Mouse (Mus musculus): ENCODE measurements at regions not wholly inside any gene's neighbourhood (a gene's known extent, or its start where the extent isn't known, plus 50 kb on each side); places are given as distances from the start of the nearest gene placed in this dataset.
A peak's percentile ranks its signal among the peaks of the same experiment; 100 is the strongest.

- Histone ChIP-seq H3K4me3 (ENCODE audit: insufficient read depth, low read depth, low read length) (no peak overlapping the region), H3K36me3 (ENCODE audit: control insufficient read depth, insufficient read depth, low read length) (no peaks in the 10 kb centered on the region), H3K4me1 (ENCODE audit: control insufficient read depth, insufficient read depth, low read length) (no peaks in the 10 kb centered on the region), H3K27ac (replicated peaks; ENCODE audit: insufficient read depth, low read depth, low read length) (no peak overlapping the region), H3K79me2 (ENCODE audit: control insufficient read depth, insufficient read depth, low read length) (no peaks in the 10 kb centered on the region), H3K27me3 (ENCODE audit: control insufficient read depth, insufficient read depth, low read length) (no peaks in the 10 kb centered on the region), H3K9ac (ENCODE audit: low read depth, low read length) (no peak overlapping the region)
- TF ChIP-seq POLR2A (IDR thresholded peaks at IDR 0.05; ENCODE audit: extremely low read depth, insufficient read depth, low read length): no peak
- DNase-seq (ENCODE audit: extremely low read depth, low read depth, low spot score): no peak
- WGBS: 68% methylated on average over 4 of the region's 4 CpGs
These were observed 518.6 kb downstream of the Gm9195 start for GRCm38 (mm10) chr14:71973016-71973415.

DNA sequence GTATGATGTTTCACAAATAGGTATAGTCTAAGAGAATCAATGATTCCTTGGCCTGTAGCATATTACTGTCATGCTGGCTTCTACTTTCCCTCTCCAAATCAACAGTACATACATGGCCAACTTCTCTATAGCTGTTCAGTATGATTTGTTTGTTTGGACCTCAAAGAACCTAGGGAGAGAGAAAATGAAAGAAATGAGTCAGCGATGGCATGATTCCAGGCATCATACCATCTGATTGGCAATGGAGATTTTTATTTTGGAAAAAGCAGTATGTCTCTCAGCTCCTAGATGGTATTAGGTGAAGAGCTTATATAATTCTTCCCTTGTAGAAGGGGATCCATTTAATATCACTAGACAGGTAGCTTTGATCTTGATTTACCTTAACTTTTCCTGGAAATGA is 519.1 kb downstream of the Gm9195 start:
- TF ChIP-seq POLR2A (IDR thresholded peaks at IDR 0.05; ENCODE audit: extremely low read depth, insufficient read depth, low read length) (no peak), CTCF (IDR thresholded peaks at IDR 0.05; ENCODE audit: low read depth, low read length) (no peak)
- Histone ChIP-seq H3K4me3 (ENCODE audit: insufficient read depth, low read depth, low read length) (no peak overlapping the region), H3K36me3 (ENCODE audit: control insufficient read depth, insufficient read depth, low read length) (no peaks in the 10 kb centered on the region), H3K27ac (replicated peaks; ENCODE audit: insufficient read depth, low read depth, low read length) (no peak overlapping the region), H3K9ac (ENCODE audit: low read depth, low read length) (no peak overlapping the region), H3K27me3 (ENCODE audit: control insufficient read depth, insufficient read depth, low read length) (no peaks in the 10 kb centered on the region), H3K79me2 (ENCODE audit: control insufficient read depth, insufficient read depth, low read length) (no peaks in the 10 kb centered on the region), H3K4me1 (ENCODE audit: control insufficient read depth, insufficient read depth, low read length) (no peaks in the 10 kb centered on the region)
- 93% methylated on average over 1 of the region's 1 CpGs for WGBS
- no peak for DNase-seq (ENCODE audit: extremely low read depth, low read depth, low spot score)

GRCm38 (mm10) chr14:71967646-71968045 is 524.0 kb downstream of the Gm9195 start:
- TF ChIP-seq POLR2A (IDR thresholded peaks at IDR 0.05; ENCODE audit: extremely low read depth, insufficient read depth, low read length) (no peak), CTCF (IDR thresholded peaks at IDR 0.05; ENCODE audit: low read depth, low read length) (no peak)
- H3K36me3 ChIP-seq (ENCODE audit: control insufficient read depth, insufficient read depth, low read length): no peaks in the 10 kb centered on the region
- 68% methylated on average over 6 of the region's 6 CpGs for WGBS
- no peak overlapping the region for H3K9ac ChIP-seq (ENCODE audit: low read depth, low read length)
- H3K4me1 ChIP-seq (ENCODE audit: control insufficient read depth, insufficient read depth, low read length): no peaks in the 10 kb centered on the region; the same call in 1 of the 2 replicates
- no peak overlapping the region for H3K4me3 ChIP-seq (ENCODE audit: insufficient read depth, low read depth, low read length)
- no peak for DNase-seq (ENCODE audit: extremely low read depth, low read depth, low spot score)
- no peak overlapping the region for H3K27ac ChIP-seq (replicated peaks; ENCODE audit: insufficient read depth, low read depth, low read length)
- no peaks in the 10 kb centered on the region for H3K27me3 ChIP-seq (ENCODE audit: control insufficient read depth, insufficient read depth, low read length)
- H3K79me2 ChIP-seq (ENCODE audit: control insufficient read depth, insufficient read depth, low read length): no peaks in the 10 kb centered on the region

DNA sequence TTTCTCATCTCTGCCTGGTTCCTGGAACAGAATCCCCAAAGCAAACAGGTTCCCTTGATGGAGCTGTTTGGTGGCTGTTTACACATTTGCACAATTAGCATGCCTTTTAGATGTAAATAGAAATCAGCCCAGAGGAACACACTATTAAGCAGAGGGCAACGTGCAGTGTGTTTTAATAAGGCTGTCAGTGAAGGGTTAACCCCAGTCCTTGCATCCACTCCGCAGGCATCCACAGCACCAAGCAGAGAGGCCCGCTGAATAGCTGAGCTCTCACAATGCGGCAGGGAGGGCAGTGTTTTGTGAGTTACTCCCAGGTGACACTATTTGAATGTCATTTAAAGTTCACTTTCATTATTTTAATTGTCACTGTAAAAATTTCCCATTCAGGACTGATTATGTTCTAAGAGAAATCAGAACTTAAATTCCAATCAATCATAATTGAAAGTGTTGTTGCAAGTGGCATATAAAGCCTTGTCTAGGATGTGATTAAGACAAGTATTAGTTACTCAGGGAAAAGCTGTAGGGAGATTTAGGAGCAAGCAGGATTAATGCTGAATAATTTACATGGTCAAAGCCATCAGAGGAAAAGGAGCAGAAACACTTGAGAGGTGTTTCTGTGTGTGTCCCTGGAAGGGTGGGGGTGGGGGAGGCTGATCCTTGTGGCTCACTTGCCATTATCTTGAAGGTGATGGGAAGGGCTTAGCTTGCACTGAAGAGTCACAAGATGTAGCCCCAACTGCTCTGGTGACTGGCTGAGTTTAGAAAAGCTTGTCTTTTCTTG is 528.1 kb downstream of the Gm9195 start:
- Histone ChIP-seq H3K9ac (ENCODE audit: low read depth, low read length) (no peak overlapping the region), H3K79me2 (ENCODE audit: control insufficient read depth, insufficient read depth, low read length) (no peaks in the 10 kb centered on the region), H3K36me3 (ENCODE audit: control insufficient read depth, insufficient read depth, low read length) (no peaks in the 10 kb centered on the region), H3K27me3 (ENCODE audit: control insufficient read depth, insufficient read depth, low read length) (no peaks in the 10 kb centered on the region), H3K4me1 (ENCODE audit: control insufficient read depth, insufficient read depth, low read length) (no peaks in the 10 kb centered on the region; the same call in 1 of the 2 replicates), H3K4me3 (ENCODE audit: insufficient read depth, low read depth, low read length) (no peak overlapping the region), H3K27ac (replicated peaks; ENCODE audit: insufficient read depth, low read depth, low read length) (no peak overlapping the region)
- TF ChIP-seq POLR2A (IDR thresholded peaks at IDR 0.05; ENCODE audit: extremely low read depth, insufficient read depth, low read length): no peak
- no peak for TF ChIP-seq CTCF (IDR thresholded peaks at IDR 0.05; ENCODE audit: low read depth, low read length)
- 9% methylated on average over 4 of the region's 4 CpGs for WGBS
- DNase-seq (ENCODE audit: extremely low read depth, low read depth, low spot score): no peak

DNA sequence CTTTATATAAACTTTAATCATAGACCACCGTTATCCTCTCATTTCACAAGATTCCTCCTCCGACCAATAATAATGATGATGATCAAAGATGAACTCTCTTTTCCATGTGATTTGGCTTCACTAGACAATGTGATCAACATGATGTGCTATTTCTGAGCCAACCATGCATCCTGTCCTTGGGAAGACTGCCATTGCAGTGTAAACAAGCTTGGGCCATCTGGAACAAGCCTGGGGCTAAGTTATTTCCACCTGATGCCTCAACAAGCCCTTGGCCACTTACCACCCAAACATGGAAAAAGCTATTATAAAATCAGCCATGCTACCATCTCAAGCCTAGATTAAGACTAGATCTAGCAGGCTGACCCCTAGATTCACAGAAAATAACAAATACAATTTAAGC is 542.9 kb downstream of the Gm9195 start:
- TF ChIP-seq POLR2A (IDR thresholded peaks at IDR 0.05; ENCODE audit: extremely low read depth, insufficient read depth, low read length): no peak
- no peak for TF ChIP-seq CTCF (IDR thresholded peaks at IDR 0.05; ENCODE audit: low read depth, low read length)
- Histone ChIP-seq H3K9ac (ENCODE audit: low read depth, low read length) (no peak overlapping the region), H3K27ac (replicated peaks; ENCODE audit: insufficient read depth, low read depth, low read length) (no peak overlapping the region), H3K4me3 (ENCODE audit: insufficient read depth, low read depth, low read length) (no peak overlapping the region), H3K79me2 (ENCODE audit: control insufficient read depth, insufficient read depth, low read length) (no peaks in the 10 kb centered on the region), H3K36me3 (ENCODE audit: control insufficient read depth, insufficient read depth, low read length) (no peaks in the 10 kb centered on the region), H3K27me3 (ENCODE audit: control insufficient read depth, insufficient read depth, low read length) (no peaks in the 10 kb centered on the region; the same call in 1 of the 2 replicates), H3K4me1 (ENCODE audit: control insufficient read depth, insufficient read depth, low read length) (no peaks in the 10 kb centered on the region)
- WGBS: 83% methylated on average over 2 of the region's 2 CpGs
- peak; percentile 18 for DNase-seq (ENCODE audit: extremely low read depth, low read depth, low spot score)

DNA sequence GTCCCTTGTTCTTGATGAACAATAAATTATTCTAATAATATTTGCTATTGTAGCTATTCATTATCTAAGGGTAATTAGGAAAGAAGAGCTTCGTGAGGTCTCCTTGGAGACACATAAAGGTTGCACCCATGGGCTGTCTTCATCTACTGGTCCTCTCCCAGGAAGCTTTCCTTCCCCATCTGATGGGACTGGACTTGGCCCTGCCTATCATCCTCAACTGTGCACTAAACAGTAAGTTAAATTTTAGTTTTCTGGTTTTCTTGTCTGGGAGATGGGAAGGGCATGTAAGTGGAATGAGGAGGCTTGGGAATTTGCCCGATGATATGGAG is 554.5 kb downstream of the Gm9195 start:
- Histone ChIP-seq H3K4me3 (ENCODE audit: insufficient read depth, low read depth, low read length) (no peak overlapping the region), H3K4me1 (ENCODE audit: control insufficient read depth, insufficient read depth, low read length) (no peaks in the 10 kb centered on the region), H3K27me3 (ENCODE audit: control insufficient read depth, insufficient read depth, low read length) (no peaks in the 10 kb centered on the region), H3K36me3 (ENCODE audit: control insufficient read depth, insufficient read depth, low read length) (no peaks in the 10 kb centered on the region), H3K27ac (replicated peaks; ENCODE audit: insufficient read depth, low read depth, low read length) (no peak overlapping the region), H3K9ac (ENCODE audit: low read depth, low read length) (no peak overlapping the region), H3K79me2 (ENCODE audit: control insufficient read depth, insufficient read depth, low read length) (no peaks in the 10 kb centered on the region)
- no peak for DNase-seq (ENCODE audit: extremely low read depth, low read depth, low spot score)
- TF ChIP-seq CTCF (IDR thresholded peaks at IDR 0.05; ENCODE audit: low read depth, low read length) (no peak), POLR2A (IDR thresholded peaks at IDR 0.05; ENCODE audit: extremely low read depth, insufficient read depth, low read length) (no peak)
- WGBS: 72% methylated on average over 2 of the region's 2 CpGs

Measured in liver, adult 2 months (tissue).